Mouse (Mus musculus) kidney, embryonic 16.5 days (tissue): ENCODE results near the gene Sec61b. TPM values are rescaled to one million over a fixed set of nuclear protein-coding genes. Genes with fewer than 3 reads are reported as not detected.

Source experiments
- polyA plus RNA-seq: library from polyadenylated mRNA; unstranded; fragments of >200 nt; fragmentation: Nextera tagmentation; extraction: Ambion mirVana; gene quantifications from 2 replicates; pipeline ENCODE4 v1.2.1, GENCODE M21; 2015

Gene Sec61b
- polyA plus RNA-seq, 1 experiment from 2014 or later, result 388 TPM

Other genes with a start within 250 kb of the Sec61b start
- gene Tgfbr1, start 121.4 kb upstream of the Sec61b start, polyA plus RNA-seq, result 44.7 and 50.0 TPM in 2 replicates
- 72.9 and 74.1 TPM in 2 replicates for gene Alg2, start 325 bp upstream of the Sec61b start, polyA plus RNA-seq